Mouse (Mus musculus) forebrain, embryonic 11.5 days (tissue): ENCODE data around the gene Olfml2b. TPM values are rescaled to one million over a fixed set of nuclear protein-coding genes. Genes with fewer than 3 reads are reported as not detected.

ENCODE experiments used
- ATAC-seq: fragments of 200-750 bp; cut with Nextera tagmentation; replicated peaks from 2 replicates; pipeline ENCODE4 v1.8.0; 2017; ENCODE audit warnings: moderate TSS enrichment; ENCODE audit not compliant: low FRiP score
- DNase-seq: peaks from one replicate; pipeline ENCODE4 v3.0.0-alpha.2; 2017; ENCODE audit warnings: low spot score
- H3K27ac ChIP-seq: fragments of 300-500 bp; sonication (generic); 2 replicates; pipeline ENCODE4 v1.5.1; 2014; ENCODE audit warnings: low read depth, low read length
- H3K27me3 ChIP-seq: fragments of 300-500 bp; sonication (generic); 2 replicates; pipeline ENCODE4 v1.6.1; 2014; ENCODE audit warnings: mild to moderate bottlenecking, low read length, mixed read lengths; ENCODE audit not compliant: control insufficient read depth, insufficient read depth
- H3K36me3 ChIP-seq: fragments of 300-500 bp; sonication (generic); 2 replicates; pipeline ENCODE4 v1.6.1; 2014; ENCODE audit warnings: mild to moderate bottlenecking, low read length, moderate library complexity, mixed read lengths; ENCODE audit not compliant: control insufficient read depth, insufficient read depth
- H3K4me1 ChIP-seq: fragments of 300-500 bp; sonication (generic); replicated peaks from 2 replicates; pipeline ENCODE4 v1.6.1; 2014; ENCODE audit warnings: low read length, mixed read lengths; ENCODE audit not compliant: control insufficient read depth, insufficient read depth
- H3K4me2 ChIP-seq: fragments of 300-500 bp; sonication (generic); 2 replicates; pipeline ENCODE4 v1.6.1; 2014; ENCODE audit warnings: low read depth, mild to moderate bottlenecking, low read length, moderate library complexity, mixed read lengths; ENCODE audit not compliant: severe bottlenecking
- H3K4me3 ChIP-seq: fragments of 300-500 bp; sonication (generic); 2 replicates; pipeline ENCODE4 v1.5.1; 2014; ENCODE audit warnings: low read depth, low read length
- H3K9ac ChIP-seq: fragments of 300-500 bp; sonication (generic); 2 replicates; pipeline ENCODE4 v1.6.1; 2014; ENCODE audit warnings: low read length
- H3K9me3 ChIP-seq: fragments of 300-500 bp; sonication (generic); 2 replicates; pipeline ENCODE4 v1.6.1; 2016; ENCODE audit warnings: low read length, mixed read lengths; ENCODE audit not compliant: control insufficient read depth
- WGBS: fragments of 180-500 bp; shearing (Covaris S2); extraction: QIAGEN DNeasy Blood & Tissue Kit; methylation state at CpG from one replicate; pipeline ENCODE4 v1.1.7; 2014; 5-methylcytosine and 5-hydroxymethylcytosine counted together
- polyA plus RNA-seq: library from polyadenylated mRNA; unstranded; fragments of >200 nt; fragmentation: Nextera tagmentation; extraction: Ambion mirVana; gene quantifications from 2 replicates; pipeline ENCODE4 v1.2.1, GENCODE M21; 2014

The Olfml2b gene
- polyA plus RNA-seq, 1 experiment from 2014 or later: 4.4 TPM

DNA sequence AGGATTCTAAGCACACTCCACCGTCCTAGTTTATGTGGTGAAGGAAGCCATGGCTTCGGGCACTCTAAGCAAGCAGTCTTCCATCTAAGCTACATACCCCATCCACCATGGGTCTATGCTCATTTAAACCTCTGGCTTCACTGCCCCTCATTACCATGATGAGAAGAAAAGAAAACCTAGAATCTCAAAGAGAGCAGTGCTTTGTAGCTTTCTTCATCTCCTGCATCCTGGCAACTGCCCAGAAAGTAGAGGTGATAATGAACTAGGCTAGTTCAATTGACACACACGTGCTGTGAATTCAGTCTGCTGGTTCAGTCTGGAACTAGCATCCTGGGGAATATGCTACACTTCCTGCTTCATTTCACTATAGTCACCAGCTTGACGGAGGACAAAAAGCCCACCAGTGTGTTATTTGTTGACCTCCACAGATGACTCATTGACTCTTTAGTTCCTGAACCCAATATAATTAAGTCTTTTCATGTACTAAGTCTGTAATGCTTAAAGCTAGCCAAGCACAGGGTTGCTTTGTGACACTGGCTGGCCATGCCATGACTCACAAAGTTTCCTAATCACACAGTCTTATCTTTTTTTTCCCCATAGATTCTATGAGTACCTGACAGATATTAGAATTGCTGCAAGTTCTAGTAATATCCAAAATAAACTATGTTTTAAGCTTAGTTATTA lies 60.7 kb downstream of the Olfml2b start:
- Histone ChIP-seq H3K9ac (no peak overlapping the region), H3K4me1 (no peaks in the 10 kb centered on the region), H3K4me3 (no peak overlapping the region), H3K4me2 (no peak overlapping the region), H3K9me3 (no peaks in the 10 kb centered on the region), H3K27me3 (no peaks in the 10 kb centered on the region), H3K36me3 (no peaks in the 10 kb centered on the region), H3K27ac (no peak overlapping the region)
- 75% methylated on average over 4 of the region's 4 CpGs for WGBS
- DNase-seq (no peak), ATAC-seq (no peak)

DNA sequence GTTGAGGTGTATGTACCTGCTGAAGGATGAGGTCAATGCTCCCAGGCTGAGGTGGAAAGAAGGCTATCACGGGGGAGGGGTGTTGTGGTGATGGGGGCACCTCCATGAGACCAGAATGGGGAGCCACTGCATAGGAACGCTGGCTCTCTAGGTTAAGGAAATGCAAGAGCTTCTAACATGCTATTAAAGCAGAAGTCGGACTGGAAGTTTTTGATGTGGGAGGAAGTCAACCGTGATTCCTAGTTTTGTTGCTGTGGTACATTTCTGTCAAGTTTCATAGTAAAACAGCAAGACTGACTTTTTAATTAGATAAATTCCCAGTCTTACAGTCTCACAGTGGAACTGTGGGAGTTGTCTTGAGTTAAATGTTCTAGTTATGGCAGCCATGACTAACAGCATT lies 61.7 kb downstream of the Olfml2b start:
- DNase-seq (no peak), ATAC-seq (no peak)
- H3K4me1 ChIP-seq: no peaks in the 10 kb centered on the region
- H3K27ac ChIP-seq: no peak overlapping the region
- 80% methylated on average over 4 of the region's 4 CpGs for WGBS
- no peaks in the 10 kb centered on the region for H3K36me3 ChIP-seq
- no peak overlapping the region for H3K4me3 ChIP-seq
- no peaks in the 10 kb centered on the region for H3K27me3 ChIP-seq
- H3K9ac ChIP-seq: no peak overlapping the region
- no peaks in the 10 kb centered on the region for H3K9me3 ChIP-seq
- H3K4me2 ChIP-seq: no peak overlapping the region

DNA sequence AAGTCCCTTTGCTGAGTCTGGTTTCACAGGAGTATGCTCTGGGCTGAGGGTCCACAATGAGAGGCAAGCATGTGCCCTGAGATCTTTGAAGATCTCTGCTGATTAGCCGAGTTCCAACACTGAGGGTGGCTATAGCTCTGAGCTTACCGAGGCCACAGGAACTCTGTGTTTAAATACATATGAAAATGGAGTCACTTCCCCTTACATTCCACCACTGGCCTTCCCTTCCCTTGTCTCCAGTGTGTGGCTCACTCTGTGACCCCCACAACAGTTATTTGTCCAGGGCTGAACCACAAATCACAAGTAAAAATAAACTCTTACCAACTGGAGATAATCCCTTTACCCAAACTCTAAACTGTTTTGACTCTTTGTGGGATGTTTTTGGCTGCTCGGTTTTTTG lies 64.7 kb downstream of the Olfml2b start:
- no peaks in the 10 kb centered on the region for H3K9me3 ChIP-seq
- ATAC-seq: no peak
- no peaks in the 10 kb centered on the region for H3K27me3 ChIP-seq
- no peak overlapping the region for H3K4me2 ChIP-seq
- no peak for DNase-seq
- H3K27ac ChIP-seq: no peak overlapping the region
- H3K4me3 ChIP-seq: no peak overlapping the region
- no peaks in the 10 kb centered on the region for H3K4me1 ChIP-seq
- no peak overlapping the region for H3K9ac ChIP-seq
- 79% methylated on average over 3 of the region's 3 CpGs for WGBS
- H3K36me3 ChIP-seq: no peaks in the 10 kb centered on the region

DNA sequence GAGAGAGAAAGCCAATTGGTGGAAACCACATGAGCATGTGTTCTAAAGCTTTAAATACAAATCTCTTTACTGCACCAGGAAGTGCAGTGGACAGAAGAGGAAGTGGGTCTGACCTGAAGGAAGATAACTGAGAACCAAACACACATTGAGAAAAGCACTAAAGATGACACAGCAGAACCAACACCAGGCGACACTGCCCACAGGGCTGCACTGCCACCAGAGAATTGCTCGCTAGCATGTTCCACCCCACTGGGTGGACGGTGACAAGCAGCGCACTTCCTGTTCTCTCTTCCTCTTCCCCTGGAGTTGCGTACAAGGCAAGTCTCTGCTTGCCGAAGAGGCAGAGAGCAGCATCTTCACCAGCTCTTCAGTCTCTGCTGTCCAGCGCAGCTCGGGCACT lies 65.1 kb downstream of the Olfml2b start:
- Histone ChIP-seq H3K9me3 (no peaks in the 10 kb centered on the region), H3K4me3 (no peak overlapping the region), H3K9ac (no peak overlapping the region), H3K4me1 (no peaks in the 10 kb centered on the region), H3K4me2 (no peak overlapping the region), H3K27ac (no peak overlapping the region), H3K27me3 (no peaks in the 10 kb centered on the region), H3K36me3 (no peaks in the 10 kb centered on the region)
- ATAC-seq (no peak), DNase-seq (no peak)
- 95% methylated on average over 8 of the region's 8 CpGs for WGBS

DNA sequence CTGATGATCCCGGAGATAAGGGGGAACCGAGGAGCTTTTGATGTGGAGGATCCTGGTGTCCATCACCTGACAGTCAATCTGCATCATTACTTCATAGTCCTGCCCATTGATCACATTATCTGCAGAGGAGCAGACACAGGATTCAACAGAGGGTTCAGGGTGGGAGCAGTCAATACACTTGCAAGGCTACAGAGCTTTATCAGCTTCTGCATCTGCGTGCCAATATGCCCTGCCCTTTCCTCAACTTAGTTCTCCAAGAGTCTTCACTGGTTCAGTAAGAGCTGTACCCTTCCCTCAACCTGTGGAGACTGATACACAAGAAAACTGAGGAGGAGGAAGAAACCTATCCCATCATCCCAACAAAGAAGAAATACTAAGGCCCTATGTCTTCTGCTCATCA lies 65.6 kb downstream of the Olfml2b start:
- DNase-seq (no peak), ATAC-seq (no peak)
- Histone ChIP-seq H3K4me1 (no peaks in the 10 kb centered on the region), H3K9me3 (no peaks in the 10 kb centered on the region), H3K36me3 (no peaks in the 10 kb centered on the region), H3K4me3 (no peak overlapping the region), H3K4me2 (no peak overlapping the region), H3K27me3 (no peaks in the 10 kb centered on the region), H3K9ac (no peak overlapping the region), H3K27ac (no peak overlapping the region)
- 96% methylated on average over 3 of the region's 3 CpGs for WGBS

DNA sequence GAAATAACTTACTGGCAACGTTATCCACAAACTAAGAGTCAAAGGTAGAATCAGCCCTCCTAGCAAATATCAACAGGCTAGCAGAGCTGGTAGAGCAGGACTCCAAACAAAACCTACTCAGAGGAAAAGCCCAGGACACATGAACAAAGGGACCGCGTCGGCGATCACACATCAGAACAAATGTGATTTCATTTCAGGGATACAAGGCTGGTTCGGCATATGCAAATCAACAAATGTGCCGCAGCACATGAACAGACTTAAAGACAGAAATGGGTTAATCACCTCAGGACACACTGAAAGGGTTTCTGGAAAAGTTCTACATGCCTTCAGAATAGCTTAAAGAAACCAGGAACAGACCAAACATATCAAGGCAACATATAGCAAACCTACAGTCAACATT lies 67.4 kb downstream of the Olfml2b start:
- H3K4me3 ChIP-seq: no peak overlapping the region
- H3K36me3 ChIP-seq: no peaks in the 10 kb centered on the region
- no peak overlapping the region for H3K9ac ChIP-seq
- H3K27ac ChIP-seq: no peak overlapping the region
- no peaks in the 10 kb centered on the region for H3K4me1 ChIP-seq
- DNase-seq (no peak), ATAC-seq (no peak)
- H3K4me2 ChIP-seq: no peak overlapping the region
- H3K9me3 ChIP-seq: no peaks in the 10 kb centered on the region
- 96% methylated on average over 7 of the region's 7 CpGs for WGBS
- no peaks in the 10 kb centered on the region for H3K27me3 ChIP-seq

DNA sequence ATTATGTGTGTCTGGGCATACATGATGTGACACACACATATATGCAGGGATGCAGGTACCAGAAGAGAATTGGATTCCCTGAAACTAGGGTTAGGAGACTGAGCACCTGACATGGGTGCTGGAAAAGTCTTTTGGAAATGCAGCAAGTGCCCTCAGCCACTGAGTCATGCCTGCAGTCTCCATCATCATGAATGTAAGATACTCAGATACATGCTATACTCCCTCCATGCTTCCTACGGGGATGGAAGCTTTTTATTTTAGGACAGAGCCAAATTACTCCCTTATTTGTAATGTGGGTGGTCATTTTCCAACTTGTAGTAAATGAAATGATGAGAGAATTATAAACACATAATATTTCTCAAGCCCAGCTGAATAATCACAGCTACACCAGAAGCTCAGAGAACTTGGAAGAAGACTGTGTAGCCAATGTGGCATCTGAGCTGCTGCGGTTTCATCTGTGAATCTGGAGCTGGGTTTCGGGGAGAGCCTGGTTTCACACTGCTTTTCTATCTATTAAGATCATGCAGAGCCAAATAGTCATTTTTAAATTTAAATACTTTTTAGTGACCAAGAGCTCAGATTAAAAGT lies 73.0 kb downstream of the Olfml2b start:
- Histone ChIP-seq H3K4me1 (no peaks in the 10 kb centered on the region), H3K36me3 (no peaks in the 10 kb centered on the region), H3K9me3 (no peaks in the 10 kb centered on the region), H3K4me3 (no peak overlapping the region), H3K4me2 (no peak overlapping the region), H3K27ac (no peak overlapping the region), H3K9ac (no peak overlapping the region), H3K27me3 (no peaks in the 10 kb centered on the region)
- 93% methylated on average over 3 of the region's 3 CpGs for WGBS
- ATAC-seq (no peak), DNase-seq (no peak)

DNA sequence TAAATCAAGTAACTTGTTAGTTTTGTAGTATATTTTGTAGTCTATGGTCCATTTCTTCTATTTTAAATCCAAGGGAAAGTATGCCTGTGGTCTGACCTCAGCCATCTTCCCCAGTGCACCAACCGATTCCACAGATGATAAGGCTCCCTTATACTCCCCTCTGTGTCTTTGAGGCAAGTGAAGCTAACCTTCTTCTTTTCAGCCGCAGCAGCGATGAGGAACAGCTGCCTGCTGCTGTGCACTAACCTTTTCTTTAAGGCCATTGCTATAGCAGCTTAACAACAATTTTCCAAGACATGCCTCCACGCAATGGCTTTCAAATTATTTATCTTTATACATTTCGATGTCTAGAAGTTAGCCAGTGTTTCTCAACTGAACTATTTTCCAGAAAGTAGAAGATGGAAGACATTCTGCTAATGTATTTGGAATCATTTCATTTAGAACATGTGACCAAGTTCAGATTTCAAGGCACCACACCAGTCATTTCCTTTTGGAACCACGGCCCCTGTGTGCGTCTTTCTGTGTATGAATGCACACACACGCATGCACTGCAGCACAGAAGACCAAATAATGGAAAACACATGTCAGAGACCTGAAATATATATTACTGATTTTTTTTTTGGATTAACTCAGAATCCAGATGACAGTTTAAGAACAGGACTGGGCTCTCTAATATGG lies 73.9 kb downstream of the Olfml2b start:
- DNase-seq: no peak
- H3K9ac ChIP-seq: no peak overlapping the region
- no peak overlapping the region for H3K27ac ChIP-seq
- H3K9me3 ChIP-seq: no peaks in the 10 kb centered on the region
- no peaks in the 10 kb centered on the region for H3K36me3 ChIP-seq
- no peaks in the 10 kb centered on the region for H3K27me3 ChIP-seq
- ATAC-seq: no peak
- no peak overlapping the region for H3K4me2 ChIP-seq
- WGBS: 83% methylated on average over 8 of the region's 8 CpGs
- no peaks in the 10 kb centered on the region for H3K4me1 ChIP-seq
- H3K4me3 ChIP-seq: no peak overlapping the region

DNA sequence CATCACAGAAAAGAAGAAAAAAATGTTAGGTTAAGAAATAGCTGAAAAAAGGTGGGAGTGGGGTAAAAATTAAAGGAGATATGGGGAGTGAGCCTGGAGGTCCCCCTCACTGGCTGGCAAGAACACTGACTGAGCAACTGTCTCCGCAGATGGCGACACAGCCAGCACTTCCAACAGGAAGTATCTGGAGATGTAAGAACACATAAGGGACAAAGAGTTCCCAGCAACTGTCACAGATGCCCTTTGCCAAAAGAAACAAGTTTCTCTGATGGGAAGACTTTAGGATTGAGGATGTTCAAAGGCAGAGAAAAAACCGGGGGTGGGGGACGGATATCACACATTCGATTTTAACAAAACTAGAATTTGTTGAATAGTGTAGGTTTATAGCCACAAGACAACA lies 77.2 kb downstream of the Olfml2b start:
- Histone ChIP-seq H3K4me1 (no peaks in the 10 kb centered on the region), H3K27ac (no peak overlapping the region), H3K36me3 (no peaks in the 10 kb centered on the region), H3K9ac (no peak overlapping the region), H3K27me3 (no peaks in the 10 kb centered on the region), H3K9me3 (no peaks in the 10 kb centered on the region), H3K4me2 (no peak overlapping the region), H3K4me3 (no peak overlapping the region)
- ATAC-seq (no peak), DNase-seq (no peak)
- WGBS: 93% methylated on average over 5 of the region's 5 CpGs
